Mouse (Mus musculus): ENCODE measurements at regions not wholly inside any gene's neighbourhood (a gene's known extent, or its start where the extent isn't known, plus 50 kb on each side); places are given as distances from the start of the nearest gene placed in this dataset.
"Not testable (repeated sequence)": the region's sequence is repeated elsewhere in the genome, so short reads cannot be mapped to it uniquely, and the experiment has no call there.

DNA sequence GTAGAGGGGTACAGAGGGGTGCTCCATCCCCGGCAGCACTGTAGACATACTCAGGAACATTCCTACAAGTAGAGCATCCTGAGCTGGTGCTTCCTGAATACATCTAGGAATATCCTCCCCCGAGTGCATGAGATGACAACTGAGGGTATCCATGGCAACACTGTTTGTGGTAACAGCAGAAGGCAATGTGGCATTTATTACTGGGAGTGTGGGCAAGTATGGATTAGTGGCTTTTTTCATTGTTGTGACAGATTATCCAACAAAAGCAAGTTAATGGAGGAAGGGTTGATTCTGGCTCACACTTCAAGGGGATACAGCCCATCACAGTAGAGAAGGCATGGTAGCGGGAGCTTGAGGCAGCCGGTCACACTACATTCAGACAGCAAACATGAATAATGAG is 114.0 kb upstream of the Nxpe4 start:
- no peak for ATAC-seq (replicated peaks; ENCODE audit: poor library complexity)

DNA sequence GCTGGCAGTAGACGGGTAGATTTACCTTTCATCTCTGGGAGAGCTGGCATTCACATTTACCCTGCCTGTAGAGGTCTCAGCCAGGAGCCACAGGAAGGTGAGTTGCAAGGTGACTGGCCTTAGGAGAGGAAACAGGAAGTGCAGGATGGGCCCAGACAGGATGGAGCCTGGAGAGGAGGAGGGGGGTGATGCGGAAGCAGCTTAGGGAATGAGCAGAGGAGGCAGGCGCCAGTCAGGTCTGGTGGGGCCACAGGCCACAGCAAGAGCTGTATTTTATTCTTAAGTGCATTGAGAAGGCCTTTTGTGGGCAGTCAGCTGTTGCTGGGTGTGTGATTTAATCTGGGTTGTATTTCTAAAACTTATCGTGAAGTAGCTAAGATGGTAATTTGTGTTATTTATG is 108.2 kb upstream of the Nxpe4 start:
- no peak for ATAC-seq (replicated peaks; ENCODE audit: poor library complexity)

DNA sequence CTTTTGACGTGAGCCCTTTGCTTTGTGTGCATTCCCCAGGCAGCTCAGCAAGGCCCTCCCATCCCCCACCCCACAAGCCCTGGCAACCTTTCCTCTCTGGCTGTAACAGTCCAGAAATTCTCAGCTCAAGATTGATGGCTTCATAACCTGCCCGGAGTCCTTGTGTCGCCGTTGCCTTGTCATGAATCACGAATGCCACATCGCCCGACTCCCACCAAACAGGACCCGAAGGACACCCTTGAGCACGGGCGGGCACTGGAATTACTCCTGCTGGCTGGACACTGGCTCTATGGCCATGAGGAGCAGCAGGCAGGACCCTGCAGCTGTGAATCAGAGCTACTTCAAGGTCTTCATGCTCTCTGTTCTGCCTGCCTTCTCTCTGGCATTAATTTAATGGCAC is 106.6 kb upstream of the Nxpe4 start:
- ATAC-seq (replicated peaks; ENCODE audit: poor library complexity) = no peak

DNA sequence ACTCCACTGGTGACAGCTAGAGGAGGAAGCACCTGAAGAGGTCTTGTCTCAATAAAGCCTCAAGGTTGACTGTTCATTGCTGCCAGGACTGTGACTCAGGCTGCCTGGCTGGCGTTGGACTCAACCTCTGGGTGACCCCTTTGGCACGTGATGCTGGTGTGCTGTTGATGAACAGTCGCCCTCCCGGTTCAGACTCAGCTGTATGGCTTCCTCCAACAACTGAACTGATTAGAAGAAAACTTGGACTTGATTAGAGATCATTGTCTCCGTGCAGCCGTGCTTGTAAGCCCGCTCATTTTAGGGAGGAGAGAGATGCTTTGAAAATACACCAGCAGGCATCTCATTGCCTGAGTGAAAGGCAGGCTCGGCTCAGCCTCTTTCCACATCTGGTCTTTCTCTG is 103.2 kb upstream of the Nxpe4 start:
- no peak for ATAC-seq (replicated peaks; ENCODE audit: poor library complexity)

DNA sequence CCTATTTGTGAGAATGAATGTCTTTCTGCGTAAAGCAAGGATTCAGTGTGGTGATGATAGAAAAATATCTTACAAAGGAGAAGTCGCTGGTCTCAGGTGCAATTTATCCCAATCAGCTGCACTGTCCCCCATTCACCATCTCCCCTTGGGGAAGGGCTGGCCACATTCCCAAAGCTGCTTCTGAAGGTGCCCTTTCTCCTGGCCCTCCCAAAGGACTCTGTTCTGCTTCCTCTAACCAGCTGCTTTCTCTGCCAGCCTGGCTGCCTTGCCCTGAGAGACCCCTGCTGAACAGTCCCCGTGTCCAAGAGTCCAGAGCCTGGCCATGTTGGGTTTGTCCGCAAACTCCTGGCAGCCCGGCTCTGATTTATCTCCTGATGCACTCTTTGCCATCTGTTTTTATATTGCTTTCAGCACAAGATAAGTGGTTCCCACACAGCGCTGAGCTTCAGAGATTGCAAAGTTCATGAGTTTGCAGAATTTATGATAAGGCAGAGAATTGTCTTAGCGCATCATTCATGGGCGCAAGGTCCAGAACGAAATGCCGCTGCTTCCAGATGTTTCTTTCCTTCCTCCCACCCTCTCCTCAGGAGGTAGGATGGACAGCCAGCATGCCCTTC is 102.2 kb upstream of the Nxpe4 start:
- ATAC-seq (replicated peaks; ENCODE audit: poor library complexity) = no peak

DNA sequence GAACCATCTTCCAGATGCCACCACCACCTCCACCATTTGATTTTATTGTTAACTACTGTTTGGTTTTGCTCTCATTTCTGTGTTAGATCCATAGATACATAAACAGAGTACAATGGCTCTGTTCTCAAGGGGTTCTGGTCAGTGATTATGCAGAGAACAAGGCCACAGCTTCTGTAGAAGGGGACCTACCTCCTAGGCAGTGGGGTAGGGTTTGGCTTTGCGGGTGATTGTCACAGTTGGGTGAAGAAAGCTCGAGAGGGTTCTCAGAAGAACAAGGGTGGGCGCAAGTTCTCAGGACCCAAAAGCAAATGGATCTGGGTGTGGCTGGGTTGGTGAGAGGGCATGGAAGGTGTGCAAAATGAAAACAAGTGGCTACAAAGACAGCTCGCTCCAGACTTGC is 100.8 kb upstream of the Nxpe4 start:
- ATAC-seq (replicated peaks; ENCODE audit: poor library complexity) = no peak

DNA sequence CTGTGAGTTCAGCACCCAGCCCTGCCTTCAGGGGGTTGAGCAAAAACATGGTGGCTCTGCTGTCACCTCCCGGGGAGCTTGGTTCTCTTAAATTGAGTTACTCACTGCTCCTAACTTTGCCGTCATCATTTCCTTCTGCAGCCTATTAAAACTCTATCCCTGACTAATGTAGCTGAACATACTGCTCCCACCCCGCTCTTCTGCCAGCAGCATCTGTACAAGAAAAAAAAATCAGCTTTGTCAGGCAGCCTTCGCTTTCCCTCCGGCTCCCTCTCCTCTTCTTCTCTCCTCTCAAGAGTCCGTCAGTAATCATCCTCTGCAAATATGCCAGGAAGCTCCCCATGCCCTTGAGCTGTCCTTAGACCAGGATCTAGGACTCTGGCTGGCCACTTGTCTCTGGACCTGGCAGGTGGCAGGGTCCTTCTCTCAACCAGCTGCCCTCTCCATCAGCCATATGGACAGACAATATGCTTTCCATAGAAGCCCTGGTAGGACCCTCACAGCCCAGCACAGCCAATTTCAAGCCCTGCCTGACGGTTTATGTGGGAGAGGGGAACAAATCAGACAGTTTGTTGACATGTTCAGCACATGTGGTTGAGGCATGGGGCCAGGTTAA is 95.0 kb upstream of the Nxpe4 start:
- no peak for ATAC-seq (replicated peaks; ENCODE audit: poor library complexity)

DNA sequence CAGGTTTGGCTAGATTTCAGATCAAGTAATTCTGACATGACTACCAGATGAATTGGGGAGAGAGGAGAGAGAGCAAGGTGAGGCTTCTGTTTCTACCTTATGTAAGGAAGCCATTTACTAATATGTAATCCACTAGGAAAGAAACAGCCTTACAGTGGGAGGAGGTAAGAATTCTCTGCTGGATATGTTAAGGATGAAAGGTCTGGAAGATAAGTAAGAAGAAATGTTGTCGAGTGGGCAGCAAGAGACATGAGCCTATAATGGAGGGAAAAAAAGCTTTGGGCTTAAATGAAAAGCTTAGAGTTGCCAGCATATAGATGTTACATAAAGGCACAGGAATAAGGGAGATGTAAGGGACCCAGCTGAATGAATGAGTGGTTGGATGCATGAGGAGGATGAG is 89.2 kb upstream of the Nxpe4 start:
- no peak for ATAC-seq (replicated peaks; ENCODE audit: poor library complexity)

DNA sequence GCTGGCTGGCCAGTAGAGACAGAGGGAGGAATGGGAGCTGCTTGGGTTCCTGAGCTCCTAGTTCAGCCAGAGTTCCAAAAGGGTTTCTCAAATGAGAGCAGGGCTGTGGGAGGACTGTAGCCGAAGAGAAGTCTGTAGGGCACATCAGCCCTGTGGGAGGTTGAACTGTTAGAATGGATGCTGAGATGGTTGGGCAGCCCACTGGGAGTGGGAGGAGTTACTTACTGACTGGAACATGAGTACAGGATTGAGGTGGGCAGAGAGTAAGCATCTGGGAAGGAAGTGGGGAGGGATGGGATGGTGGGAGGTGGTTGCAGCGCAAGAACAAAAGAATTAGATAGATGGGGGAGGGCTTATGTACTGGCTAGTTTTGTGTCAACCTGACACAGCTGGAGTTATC is 88.7 kb upstream of the Nxpe4 start:
- ATAC-seq (replicated peaks; ENCODE audit: poor library complexity) = no peak

DNA sequence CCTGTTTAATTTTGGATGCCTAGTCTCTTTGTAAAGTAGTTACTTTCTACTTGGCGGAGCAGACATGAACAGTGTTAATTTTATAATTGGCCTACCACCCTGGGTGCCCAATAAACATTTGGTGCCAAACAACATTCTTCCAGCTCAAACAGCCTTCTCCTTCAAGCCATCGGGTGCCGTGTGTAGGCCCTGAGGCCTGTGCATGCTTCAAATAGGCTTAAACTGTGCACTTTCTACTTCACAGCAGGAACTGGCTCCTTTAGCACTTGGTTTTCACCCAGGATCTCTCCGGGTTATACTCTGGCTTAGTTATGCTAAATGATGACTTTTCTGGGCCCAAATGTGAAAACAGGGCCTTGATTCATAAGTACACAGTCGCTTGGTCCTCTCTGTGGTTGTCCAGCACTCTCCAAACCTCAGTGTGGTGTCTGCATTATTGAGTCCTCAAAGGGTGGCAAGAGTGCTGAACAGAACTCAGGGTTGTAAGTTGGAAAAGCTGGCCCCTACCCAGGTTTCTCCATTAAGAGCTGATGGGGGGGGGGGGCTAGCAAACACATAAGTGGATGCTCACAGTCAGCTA is 86.1 kb upstream of the Nxpe4 start:
- no peak for ATAC-seq (replicated peaks; ENCODE audit: poor library complexity)

DNA sequence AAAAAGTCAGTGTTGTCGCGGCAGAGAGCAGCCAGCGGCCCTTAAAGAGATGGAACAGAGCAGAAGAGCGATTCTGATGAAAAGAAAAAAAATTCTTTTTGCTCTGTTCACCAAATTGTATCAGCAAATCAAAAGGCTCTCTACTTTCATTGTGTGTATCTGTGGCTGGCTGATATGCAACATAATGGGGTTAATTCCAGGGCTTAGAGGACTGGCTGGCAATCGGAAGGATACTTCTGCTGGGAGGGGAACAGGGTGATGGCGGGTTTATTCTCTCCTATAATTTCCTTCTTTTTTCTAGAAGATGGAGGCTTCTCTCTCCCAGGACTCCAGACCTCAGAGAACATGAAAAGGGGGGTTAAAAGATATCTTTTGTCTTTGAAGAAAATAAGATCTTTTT is 79.4 kb upstream of the Nxpe4 start:
- no peak for ATAC-seq (replicated peaks; ENCODE audit: poor library complexity)

DNA sequence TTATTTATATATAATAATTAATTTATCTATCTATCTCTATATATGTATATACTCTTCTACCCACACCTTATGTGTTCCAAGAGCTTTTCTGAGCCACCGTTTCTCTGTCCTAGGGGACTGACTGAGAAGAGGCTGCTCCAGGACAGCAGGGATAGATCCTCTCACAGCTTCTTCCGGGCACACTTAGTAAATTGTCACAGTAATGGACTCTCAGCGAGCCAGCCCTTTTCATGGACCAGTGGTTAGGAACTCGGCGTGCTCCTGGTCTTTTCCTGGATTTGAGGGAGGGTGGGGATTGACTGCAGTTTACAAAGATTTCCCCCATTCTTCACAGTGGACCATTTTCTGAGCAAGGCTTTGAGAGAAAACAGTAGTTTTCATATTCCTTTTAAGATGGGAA is 77.6 kb upstream of the Nxpe4 start:
- not testable (repeated sequence) for ATAC-seq (replicated peaks; ENCODE audit: poor library complexity)

DNA sequence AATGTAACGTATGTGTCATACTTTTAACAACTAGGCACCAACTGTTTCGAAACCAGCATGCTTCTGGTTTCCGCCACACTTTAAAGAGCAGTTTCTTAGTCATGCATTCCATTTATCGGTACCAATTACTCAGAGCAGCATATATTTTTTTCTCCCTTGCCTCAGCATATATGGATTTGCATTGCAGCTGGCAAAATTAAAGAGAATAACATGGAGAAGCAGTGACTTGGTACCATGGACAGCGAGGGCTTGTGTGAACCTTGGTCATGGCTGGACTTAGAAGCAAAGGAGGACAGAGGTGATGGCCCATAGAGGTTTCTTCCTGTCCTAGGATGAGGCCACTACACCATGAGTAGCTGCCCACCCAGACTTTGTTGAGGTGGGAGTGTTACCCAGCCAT is 72.2 kb upstream of the Nxpe4 start:
- ATAC-seq (replicated peaks; ENCODE audit: poor library complexity) = no peak

DNA sequence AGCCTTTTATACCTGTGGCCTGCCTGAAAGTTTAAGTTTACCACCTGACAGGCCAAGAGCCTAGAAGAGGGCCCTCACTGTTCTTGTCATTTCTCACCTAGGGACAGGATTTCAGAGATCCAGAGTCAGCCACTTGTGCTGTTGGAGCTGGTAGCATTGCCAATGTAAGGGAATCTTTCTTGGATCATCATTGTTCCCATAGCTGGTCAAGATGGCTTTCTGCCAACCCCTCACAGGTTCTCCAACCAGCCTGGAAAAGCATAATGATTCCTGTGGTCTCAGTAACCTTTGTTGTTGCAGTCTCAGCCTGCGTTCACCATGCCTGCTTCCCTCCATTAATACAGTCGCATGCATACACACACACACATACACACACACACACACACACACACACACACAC is 67.1 kb upstream of the Nxpe4 start:
- no peak for ATAC-seq (replicated peaks; ENCODE audit: poor library complexity)

DNA sequence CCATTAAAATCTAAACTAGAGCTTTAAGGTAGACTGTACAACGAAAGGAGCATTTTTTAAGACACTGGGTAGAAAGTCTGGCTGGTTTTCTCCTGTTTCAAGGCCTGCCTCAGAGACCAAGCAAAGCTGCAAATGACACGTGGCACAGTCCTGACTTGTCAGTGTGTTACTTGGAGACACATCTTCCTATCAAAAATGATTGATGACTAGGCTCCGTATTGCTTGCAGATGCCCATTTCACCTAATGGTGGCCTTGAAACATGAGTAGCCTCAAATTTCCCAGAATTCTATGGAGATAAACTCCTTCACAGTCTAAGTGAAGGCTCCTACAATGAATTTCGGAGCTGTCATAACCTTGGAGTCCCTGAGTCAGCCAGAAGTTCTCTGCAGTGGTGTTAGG is 62.0 kb upstream of the Nxpe4 start:
- ATAC-seq (replicated peaks; ENCODE audit: poor library complexity) = no peak

DNA sequence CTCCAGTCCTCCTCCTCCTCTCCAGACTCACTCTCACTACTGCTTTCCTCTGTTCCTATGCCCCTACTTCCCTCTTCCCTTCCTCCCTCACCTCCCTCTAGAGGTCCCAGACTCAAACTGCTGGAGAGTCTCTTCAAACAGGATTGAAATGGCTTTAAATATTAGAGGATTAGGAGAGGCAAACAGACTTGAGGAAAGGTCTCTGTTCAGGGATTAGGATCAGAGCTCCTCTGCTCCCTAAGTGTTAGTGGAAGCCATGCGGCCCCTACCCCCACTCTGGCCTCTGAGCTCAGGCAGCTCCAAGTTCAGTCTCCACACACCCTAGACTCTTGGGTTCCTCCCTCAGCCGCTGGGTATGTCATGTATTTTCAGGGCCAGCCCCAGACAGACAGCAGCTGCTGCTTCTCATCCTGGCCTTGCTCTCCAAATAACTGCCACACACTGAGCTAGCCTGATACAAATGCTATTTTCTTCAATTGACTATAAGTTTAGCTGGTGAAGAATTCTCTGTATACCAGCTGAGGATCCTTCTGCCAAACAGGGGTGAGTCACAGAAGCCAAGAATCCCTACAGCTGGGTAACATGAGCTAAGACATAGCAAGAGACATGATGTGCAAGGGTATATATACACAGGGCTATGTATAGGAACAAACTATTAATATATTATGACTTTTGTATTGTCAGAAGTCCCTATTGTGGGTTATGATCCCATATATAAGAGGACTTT is 55.2 kb upstream of the Nxpe4 start:
- ATAC-seq (replicated peaks; ENCODE audit: poor library complexity) = no peak

DNA sequence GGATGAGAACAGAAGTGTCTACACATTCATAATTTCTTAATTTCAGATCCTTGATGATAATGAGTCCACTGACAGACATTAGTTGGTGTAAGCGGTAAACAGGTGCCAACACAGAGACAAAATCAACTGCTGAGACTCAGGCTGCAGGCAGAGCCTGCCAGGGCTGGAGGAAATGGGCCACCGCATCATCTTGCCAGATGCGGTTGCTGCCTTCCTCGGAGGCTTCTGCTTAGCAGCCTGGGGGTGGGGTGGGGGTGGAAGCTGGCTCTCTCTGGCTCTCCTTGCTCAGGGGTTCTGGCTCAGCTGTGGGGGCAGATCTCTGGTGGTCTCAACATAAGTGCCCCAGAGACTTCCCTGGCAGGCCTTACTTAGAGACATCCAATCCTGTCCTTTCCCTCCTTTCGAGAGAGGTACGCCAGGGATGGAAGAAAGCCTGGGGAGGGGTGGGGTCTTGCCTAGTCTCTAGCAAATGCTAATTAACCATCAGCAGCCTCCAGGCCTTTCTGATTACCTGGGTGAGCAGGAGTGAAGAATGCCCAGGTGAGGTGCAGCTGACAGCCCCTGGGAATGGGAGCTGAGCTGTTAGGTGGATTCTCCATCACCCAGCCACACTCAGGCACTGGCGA is 52.7 kb upstream of the Nxpe4 start:
- no peak for ATAC-seq (replicated peaks; ENCODE audit: poor library complexity)

DNA sequence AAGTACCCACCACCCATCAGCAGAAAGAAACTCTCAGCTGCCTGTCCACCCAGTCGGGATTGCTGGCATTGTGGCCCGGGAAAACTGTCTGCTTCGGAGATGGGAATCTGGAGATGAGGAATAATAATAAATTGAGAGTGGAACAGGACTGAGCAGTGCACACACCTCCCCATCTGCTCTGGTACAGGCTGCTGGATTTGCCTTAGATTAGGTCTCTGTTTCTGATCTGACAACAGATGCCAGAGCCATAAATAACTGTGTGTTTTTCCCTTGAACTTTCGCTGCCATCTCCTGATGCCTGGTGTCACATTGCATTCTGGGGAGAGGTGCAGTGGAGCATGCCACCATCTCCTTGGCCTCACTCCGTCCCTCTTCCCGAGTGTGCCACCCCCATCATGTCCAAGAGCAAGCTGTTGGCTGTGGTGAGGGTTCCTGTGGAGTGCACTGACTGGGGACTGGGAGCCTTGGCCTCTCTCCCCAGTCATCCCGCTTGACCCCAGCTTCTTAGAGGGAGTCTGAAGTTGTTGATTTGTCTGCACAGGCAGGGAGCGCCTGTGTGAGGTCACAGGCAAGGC is 50.4 kb upstream of the Nxpe4 start:
- no peak for ATAC-seq (replicated peaks; ENCODE audit: poor library complexity)

Measured in megakaryocyte progenitor cell, adult 5-6 weeks (primary cell).